Mouse (Mus musculus) thymus, adult 2 months (tissue): ENCODE data around the gene Car6. TPM values are rescaled to one million over a fixed set of nuclear protein-coding genes. Genes with fewer than 3 reads are reported as not detected.
A peak's percentile ranks its signal among the peaks of the same experiment; 100 is the strongest.

Source experiments
- DNase-seq: peaks from one replicate; pipeline ENCODE4 v3.0.0; 2021
- H3K27ac ChIP-seq: fragments of 200-500 bp; 2 replicates; pipeline ENCODE4 v1.5.1; 2012; ENCODE audit warnings: low read length, control low read depth; ENCODE audit not compliant: control insufficient read depth, insufficient read depth
- H3K27me3 ChIP-seq: fragments of 200-500 bp; 2 replicates; pipeline ENCODE4 v1.6.1; 2012; ENCODE audit warnings: mild to moderate bottlenecking, low read length, moderate library complexity, mixed read lengths; ENCODE audit not compliant: control insufficient read depth, insufficient read depth
- H3K36me3 ChIP-seq: fragments of 200-500 bp; 2 replicates; pipeline ENCODE4 v1.6.1; 2012; ENCODE audit warnings: mild to moderate bottlenecking, low read length, moderate library complexity; ENCODE audit not compliant: control insufficient read depth, insufficient read depth
- H3K4me1 ChIP-seq: fragments of 200-500 bp; replicated peaks from 2 replicates; pipeline ENCODE4 v1.6.1; 2012; ENCODE audit warnings: low read length; ENCODE audit not compliant: control insufficient read depth, insufficient read depth
- H3K4me3 ChIP-seq: fragments of 200-500 bp; 2 replicates; pipeline ENCODE4 v1.5.1; 2012; ENCODE audit warnings: mild to moderate bottlenecking, low read length, control low read depth, moderate library complexity; ENCODE audit not compliant: control insufficient read depth, insufficient read depth
- CTCF ChIP-seq: fragments of 200-500 bp; IDR thresholded peaks from 2 replicates; pipeline ENCODE4 v1.5.1; 2012; ENCODE audit warnings: mild to moderate bottlenecking, control low read depth, low read length, moderate library complexity, borderline replicate concordance; ENCODE audit not compliant: control insufficient read depth, poor library complexity, insufficient read depth; ENCODE audit errors: extremely low read depth
- POLR2A ChIP-seq: fragments of 200-500 bp; IDR thresholded peaks from 2 replicates; pipeline ENCODE4 v1.6.1; 2012; ENCODE audit warnings: mild to moderate bottlenecking, low read length, control low read depth, moderate library complexity; ENCODE audit not compliant: control insufficient read depth, poor library complexity, insufficient read depth; ENCODE audit errors: extremely low read depth
- WGBS: fragments of 180-500 bp; shearing (Covaris S2); methylation state at CpG from one replicate; pipeline ENCODE4 v1.1.7; 2018; 5-methylcytosine and 5-hydroxymethylcytosine counted together
- polyA plus RNA-seq: library from polyadenylated mRNA; depleted of rRNA; stranded (reverse); fragments of >200 nt; gene quantifications from 2 replicates; pipeline ENCODE4 v1.2.3, GENCODE M21; 2012

Gene Car6
- polyA plus RNA-seq, 1 experiment, result 0.40 TPM

DNA sequence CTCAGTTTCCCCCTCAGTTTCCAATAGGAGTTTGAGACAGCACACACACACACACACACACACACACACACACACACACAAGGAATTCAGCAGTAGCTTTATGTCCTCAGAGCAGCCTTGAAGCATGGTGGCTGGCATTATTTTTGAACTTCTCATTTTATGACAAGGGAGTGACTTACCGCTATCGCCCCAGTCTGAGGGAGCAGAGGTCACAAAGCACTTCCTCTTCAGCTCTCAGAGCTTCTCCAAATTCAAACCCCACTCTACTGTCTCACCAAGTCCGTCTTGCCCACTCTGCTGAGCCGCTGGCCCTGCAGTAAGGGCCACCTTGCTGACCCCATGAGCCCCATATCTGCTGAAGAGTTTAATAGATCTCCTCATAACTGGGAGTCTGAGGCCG is 1.6 kb upstream of the Car6 start:
- WGBS, result 28% methylated on average over 5 of the region's 5 CpGs
- no peak overlapping the region for H3K27ac ChIP-seq
- H3K27me3 ChIP-seq, result no peaks in the 10 kb centered on the region
- DNase-seq, result no peak
- TF ChIP-seq CTCF (no peak), POLR2A (no peak)
- H3K4me1 ChIP-seq, result no peaks in the 10 kb centered on the region
- no peak overlapping the region for H3K4me3 ChIP-seq
- no peaks in the 10 kb centered on the region for H3K36me3 ChIP-seq

DNA sequence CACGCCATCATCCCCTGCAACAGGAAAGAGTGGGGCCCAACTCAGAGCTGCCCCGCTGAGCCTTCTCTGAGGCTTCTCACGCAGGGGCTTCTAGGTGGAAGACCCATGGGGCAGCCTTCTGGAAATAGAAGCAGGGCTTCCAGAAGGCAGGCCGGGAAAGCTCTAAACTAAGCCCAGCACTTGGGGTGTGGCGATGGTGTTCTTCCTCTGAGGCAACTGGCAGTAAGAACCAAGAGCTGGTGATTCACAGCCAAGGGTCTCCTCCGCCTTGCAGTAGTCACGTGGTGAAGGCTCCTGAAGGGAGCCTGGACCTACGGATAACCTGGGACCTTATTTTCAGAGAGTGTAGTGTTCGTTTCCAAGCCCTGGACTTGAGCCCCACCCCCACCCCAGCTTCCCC is 2.9 kb downstream of the Car6 start:
- H3K4me1 ChIP-seq, result no peaks in the 10 kb centered on the region
- DNase-seq, result no peak
- 94% methylated on average over 9 of the region's 9 CpGs for WGBS
- no peaks in the 10 kb centered on the region for H3K27me3 ChIP-seq
- no peak for TF ChIP-seq POLR2A
- no peaks in the 10 kb centered on the region for H3K36me3 ChIP-seq
- H3K27ac ChIP-seq, result no peak overlapping the region
- H3K4me3 ChIP-seq, result no peak overlapping the region

DNA sequence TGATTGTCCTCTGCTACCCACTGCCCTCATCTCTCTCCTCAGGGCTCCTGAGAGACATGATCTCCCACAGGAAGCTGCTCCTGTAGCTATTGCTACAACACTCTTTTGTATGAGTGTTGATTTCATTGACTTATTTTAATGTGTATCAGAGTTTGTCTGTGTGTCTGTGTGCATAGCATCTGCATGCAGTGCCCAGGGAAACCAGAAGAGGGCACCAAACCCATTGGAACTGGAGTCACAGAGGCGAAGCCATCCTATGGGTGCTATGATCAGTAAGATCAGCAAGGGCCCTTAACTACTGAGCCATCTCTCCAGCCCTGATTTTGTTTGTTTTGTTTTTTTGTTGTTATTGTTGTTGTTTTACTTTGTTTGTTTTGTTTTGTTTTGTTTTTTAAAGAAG is 7.2 kb downstream of the Car6 start:
- Histone ChIP-seq H3K27me3 (no peaks in the 10 kb centered on the region), H3K27ac (no peak overlapping the region), H3K36me3 (no peaks in the 10 kb centered on the region), H3K4me3 (no peak overlapping the region), H3K4me1 (no peaks in the 10 kb centered on the region)
- whole genome bisulfite sequencing, result 62% methylated on average over 1 of the region's 1 CpGs
- peak; percentile 60 for DNase-seq
- TF ChIP-seq CTCF, result no peak
- no peak for TF ChIP-seq POLR2A

DNA sequence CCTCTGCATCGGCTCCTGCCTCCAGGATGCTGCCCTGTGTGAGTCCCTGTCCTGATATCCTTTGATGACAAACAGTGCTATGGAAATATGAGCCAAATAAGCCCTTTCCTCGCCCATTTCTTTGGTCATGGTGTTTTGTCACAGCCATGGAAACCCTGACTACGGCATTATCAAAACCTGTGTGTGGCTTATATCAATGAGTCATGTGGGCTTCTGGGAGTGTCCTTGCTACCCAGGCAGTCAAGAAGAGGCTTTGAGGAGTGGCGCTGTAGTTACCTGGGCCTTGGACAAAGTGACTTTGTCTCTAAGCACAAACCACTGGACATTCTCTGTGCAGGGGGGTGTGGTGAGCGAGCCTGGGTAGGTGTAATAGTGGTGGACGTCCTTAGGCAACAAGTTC is 8.9 kb downstream of the Car6 start:
- H3K27ac ChIP-seq, result no peak overlapping the region
- no peak for DNase-seq
- no peaks in the 10 kb centered on the region for H3K27me3 ChIP-seq
- H3K36me3 ChIP-seq, result no peaks in the 10 kb centered on the region
- no peak overlapping the region for H3K4me3 ChIP-seq
- H3K4me1 ChIP-seq, result no peaks in the 10 kb centered on the region
- TF ChIP-seq POLR2A (no peak), CTCF (no peak)
- 92% methylated on average over 6 of the region's 6 CpGs for WGBS

DNA sequence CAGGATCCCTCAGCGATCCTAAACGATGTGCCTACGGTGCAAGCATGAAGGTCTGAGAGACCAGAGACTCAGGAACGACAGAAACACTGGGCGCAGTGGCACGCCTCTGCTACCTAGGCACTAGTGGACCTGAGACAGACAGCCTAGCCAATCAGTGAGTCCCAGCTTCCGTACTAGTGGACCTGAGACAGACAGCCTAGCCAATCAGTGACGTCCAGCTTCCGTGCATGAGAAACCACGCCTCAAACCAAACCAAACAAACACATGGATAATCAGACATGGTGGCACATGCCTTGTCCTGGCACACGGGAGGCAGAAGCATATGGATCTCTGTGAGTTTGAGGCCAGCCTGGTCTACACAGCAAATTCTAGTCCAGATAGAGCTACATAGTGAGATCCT is 12.9 kb downstream of the Car6 start:
- Histone ChIP-seq H3K36me3 (no peaks in the 10 kb centered on the region), H3K4me3 (no peak overlapping the region), H3K4me1 (no peaks in the 10 kb centered on the region), H3K27ac (no peak overlapping the region), H3K27me3 (no peaks in the 10 kb centered on the region)
- 75% methylated on average over 11 of the region's 11 CpGs for WGBS
- TF ChIP-seq CTCF (no peak), POLR2A (no peak)
- no peak for DNase-seq

DNA sequence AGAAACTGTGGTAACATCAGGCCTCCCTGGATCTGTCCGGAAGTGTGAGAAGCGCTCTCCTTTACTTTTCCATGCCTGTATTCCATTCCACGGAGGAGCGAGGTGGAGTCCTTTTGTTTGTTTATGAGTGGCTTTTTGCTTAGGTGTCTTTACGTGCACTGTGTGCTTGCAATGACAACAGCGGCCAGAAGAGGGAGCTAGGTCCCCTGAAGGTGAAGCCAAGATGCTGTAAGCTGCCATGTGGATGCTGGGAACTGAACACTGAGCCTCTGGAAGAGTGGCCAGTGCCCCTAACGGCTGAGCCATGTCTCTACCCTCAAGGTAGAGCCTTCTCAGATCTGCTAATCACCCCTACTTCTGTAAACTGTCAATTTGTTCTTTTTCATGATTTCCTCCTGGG is 19.8 kb downstream of the Car6 start:
- no peak for TF ChIP-seq CTCF
- TF ChIP-seq POLR2A, result no peak
- no peaks in the 10 kb centered on the region for H3K36me3 ChIP-seq
- H3K4me1 ChIP-seq, result no peaks in the 10 kb centered on the region
- no peak overlapping the region for H3K4me3 ChIP-seq
- H3K27me3 ChIP-seq, result no peaks in the 10 kb centered on the region
- H3K27ac ChIP-seq, result no peak overlapping the region
- 90% methylated on average over 7 of the region's 7 CpGs for WGBS
- no peak for DNase-seq

DNA sequence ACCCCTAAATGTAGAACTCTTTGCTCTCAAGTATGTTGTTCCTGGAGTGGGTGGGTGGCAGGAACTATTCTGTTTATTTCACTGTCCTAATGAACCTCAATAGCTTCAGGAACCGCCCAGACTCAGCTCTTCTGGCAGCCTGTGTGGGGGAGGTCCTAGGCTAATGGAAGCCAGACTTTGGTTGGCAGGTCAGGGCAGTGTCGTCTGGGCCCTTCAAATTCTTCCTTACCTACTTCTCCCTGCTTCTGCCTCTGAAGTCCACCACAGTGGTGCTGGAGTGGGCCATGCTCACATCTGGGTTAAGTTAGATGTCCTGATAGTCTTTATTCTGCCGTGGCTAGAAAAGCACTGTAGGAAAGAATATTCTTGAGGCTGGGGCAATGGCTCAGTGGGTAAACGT is 23.0 kb downstream of the Car6 start:
- TF ChIP-seq POLR2A, result no peak
- no peak for TF ChIP-seq CTCF
- 87% methylated on average over 4 of the region's 4 CpGs for WGBS

More for the DNA sequence above, 23.0 kb downstream of the Car6 start:
- H3K4me3 ChIP-seq, result no peak overlapping the region
- H3K36me3 ChIP-seq, result no peaks in the 10 kb centered on the region
- no peak for DNase-seq
- H3K27me3 ChIP-seq, result no peaks in the 10 kb centered on the region
- no peaks in the 10 kb centered on the region for H3K4me1 ChIP-seq
- no peak overlapping the region for H3K27ac ChIP-seq
